Mouse (Mus musculus) left cerebral cortex, postnatal 25 days (tissue): ENCODE data around the gene 1190005I06Rik. TPM values are rescaled to one million over a fixed set of nuclear protein-coding genes. Genes with fewer than 3 reads are reported as not detected.

Experiments used
- DNase-seq, 2 experiments: peaks; one replicate each; pipeline ENCODE4 v3.0.0; 2022; ENCODE audit warnings: low spot score in 2 of 2, mixed read lengths in 1 of 2
- intact Hi-C: fragments of 180-260 bp; cut with DNase I; formaldehyde crosslinking; loops from one replicate; pipeline ENCODE4 v1.15.1; 2025
- total RNA-seq, 2 experiments: library from RNA; stranded (reverse); gene quantifications; 2 replicates each; pipeline ENCODE4 v1.2.3; 2021

1190005I06Rik gene
- total RNA-seq, 2 experiments from 2014 or later = 8.6 TPM

DNA sequence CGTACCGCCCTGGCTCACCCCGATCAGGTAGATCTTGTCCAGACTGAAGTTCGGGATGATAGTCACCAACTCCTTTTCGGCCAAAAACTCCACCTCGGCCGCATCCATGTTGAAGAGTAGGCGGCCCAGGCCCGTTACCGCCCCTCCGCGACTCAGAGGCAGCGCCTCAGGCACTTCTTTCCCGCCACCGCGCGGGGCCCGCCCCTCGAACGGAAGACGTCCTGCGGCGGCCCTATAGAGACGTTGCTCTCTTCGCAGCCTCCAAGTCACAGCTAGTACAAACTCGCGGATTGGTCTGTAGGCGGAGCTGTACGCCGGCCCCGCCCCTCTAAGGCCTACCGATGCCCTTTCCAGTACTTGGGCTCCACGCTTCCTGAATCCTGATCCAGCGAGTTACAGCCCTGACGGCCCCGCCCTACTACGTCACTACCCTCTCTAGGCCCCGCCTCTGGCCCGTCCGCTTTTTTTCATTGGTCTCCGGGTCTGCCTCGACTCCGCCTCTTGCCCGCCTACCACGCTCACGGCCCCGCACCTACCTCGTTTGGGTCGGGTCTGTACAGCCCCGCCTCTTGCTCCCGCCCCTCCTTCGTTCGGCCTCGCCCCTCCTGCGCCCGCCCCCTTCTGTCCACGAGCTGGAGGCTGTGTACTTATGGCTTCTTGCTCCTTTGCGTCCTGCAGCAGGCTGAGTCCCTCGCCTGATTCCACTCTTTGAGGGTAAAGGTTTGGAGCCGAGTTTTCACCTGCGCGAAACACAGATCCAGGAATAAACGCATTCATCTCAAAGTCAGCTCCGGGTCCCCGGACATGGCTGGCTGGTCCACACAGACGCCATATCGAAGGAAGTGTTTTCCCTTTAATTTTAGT is 58.3 kb downstream of the 1190005I06Rik start, which contains the start of gene Gins2:
TSS of gene Gins2 (minus strand) at position 397 of the 864 bp plus-strand sequence.
- DNase-seq = peak; percentile 99 to 100
- intact Hi-C loops = no loop called here

GRCm38 (mm10) chr8:120585521-120585920 is 61.9 kb downstream of the 1190005I06Rik start:
- DNase-seq = no peak

DNA sequence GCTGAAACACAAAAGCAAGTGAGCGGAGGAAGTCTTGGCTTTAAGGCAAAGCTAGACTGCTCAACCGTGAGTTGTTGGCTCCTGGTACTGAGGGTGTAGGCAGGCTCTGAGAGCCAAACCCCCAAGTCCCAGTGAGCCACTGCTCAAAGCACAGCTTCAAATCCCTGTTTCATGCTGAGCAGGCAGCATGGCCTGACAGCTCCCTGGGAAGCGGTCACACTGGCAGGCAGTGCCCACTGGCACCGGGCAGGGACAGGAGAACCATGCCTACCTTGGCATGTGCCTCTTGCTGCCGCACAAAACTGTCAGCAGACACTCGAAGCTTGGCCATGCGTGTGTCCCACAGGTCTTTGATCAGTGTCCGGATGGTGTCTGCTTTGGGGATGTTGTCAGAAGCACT is 65.6 kb downstream of the 1190005I06Rik start:
- DNase-seq = no peak
- intact Hi-C loops = no loop called here

More at GRCm38 (mm10) chr8:120585521-120585920, 61.9 kb downstream of the 1190005I06Rik start:
- intact Hi-C loops = no loop called here

GRCm38 (mm10) chr8:120581329-120581728 is 66.1 kb downstream of the 1190005I06Rik start:
- intact Hi-C loops = no loop called here
- DNase-seq = no peak

- DNase-seq = no peak
- intact Hi-C loops = no loop called here
Measured at GRCm38 (mm10) chr8:120580336-120581000, 67.0 kb downstream of the 1190005I06Rik start.

DNA sequence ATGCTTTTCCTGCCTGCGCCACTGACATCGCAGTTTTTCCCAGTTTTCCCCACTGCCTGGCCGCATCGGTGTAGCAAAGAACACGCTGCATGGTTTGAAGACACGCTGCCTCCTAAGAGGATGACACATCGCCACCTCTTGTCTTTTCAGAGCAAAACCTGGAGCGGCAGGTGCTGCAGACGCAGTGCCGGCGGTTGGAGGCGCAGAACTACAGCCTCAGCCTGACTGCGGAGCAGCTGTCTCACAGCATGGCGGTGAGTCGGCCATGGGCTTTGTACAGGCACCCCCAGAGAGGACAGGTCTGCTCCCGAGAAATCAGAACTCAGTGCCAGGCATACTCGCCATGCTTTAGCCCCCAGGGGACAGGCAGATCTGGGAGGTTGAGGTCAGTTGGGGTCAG is 69.6 kb downstream of the 1190005I06Rik start:
- DNase-seq = no peak
- intact Hi-C loops = no loop called here

- DNase-seq = no peak
- intact Hi-C loops = no loop called here
Measured at GRCm38 (mm10) chr8:120575801-120576200, 71.6 kb downstream of the 1190005I06Rik start.

- no peak for DNase-seq
- intact Hi-C loops = no loop called here
Measured at GRCm38 (mm10) chr8:120574941-120575340, 72.5 kb downstream of the 1190005I06Rik start.

GRCm38 (mm10) chr8:120573866-120574265 is 73.6 kb downstream of the 1190005I06Rik start:
- no peak for DNase-seq
- intact Hi-C loops = no loop called here

DNA sequence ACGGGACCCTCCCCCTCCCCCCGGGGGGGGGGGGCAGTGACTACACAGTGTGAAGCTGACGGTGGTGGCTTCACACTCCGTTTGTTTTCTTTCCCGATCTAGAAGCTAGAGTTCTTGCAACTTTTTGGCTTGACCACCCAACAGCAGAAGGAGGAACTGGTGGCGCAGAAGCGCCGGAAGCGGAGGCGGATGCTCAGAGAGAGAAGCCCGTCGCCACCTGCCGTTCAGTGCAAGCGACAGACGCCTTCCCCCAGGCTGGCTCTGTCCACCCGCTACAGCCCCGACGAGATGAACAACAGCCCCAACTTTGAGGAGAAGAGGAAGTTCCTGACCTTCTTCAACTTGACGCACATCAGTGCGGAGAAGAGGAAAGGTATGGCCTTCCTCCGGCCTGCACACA is 74.9 kb downstream of the 1190005I06Rik start:
- DNase-seq = peak in 1 of 2 experiments; percentile 77
- intact Hi-C loops = no loop called here

GRCm38 (mm10) chr8:120571561-120571960 is 75.9 kb downstream of the 1190005I06Rik start:
- no peak for DNase-seq
- intact Hi-C loops = no loop called here

DNA sequence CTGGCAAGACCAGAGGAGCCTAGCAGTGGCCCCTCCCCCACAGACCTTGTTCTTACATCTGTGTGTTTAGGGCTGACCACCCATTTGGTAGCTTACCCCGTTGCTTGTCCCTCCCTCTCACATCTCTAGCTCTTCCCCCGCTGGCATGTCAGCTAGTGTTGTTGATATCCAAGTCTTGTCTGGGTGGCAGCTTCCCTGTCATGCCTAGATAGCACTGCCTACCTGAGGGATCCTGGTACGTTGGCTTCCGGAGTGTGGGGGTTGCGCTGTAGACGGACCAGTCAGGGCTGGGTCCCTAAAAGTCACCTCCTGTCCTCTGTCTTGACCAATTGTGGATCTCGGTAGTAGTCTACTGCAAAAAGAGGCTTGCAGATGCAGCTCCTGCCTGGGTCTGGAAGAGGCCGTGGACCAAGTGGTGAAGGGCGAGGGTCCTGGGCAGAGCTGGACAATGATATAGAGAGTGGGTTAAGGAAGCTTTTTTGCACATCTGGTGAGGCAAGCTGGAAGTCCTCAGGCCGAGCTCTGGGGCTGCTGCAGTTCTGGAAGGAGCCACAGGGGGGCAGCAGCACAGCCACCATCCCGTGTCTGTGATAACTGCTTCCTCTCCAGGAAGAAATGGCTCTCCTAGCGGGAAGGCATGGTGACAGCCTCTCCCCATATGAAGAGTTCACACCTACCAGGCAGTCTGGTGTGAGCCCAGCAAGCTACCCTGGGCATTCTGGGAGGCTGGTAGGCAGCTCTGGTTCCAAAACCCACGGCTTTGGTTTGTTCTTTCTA is 77.3 kb downstream of the 1190005I06Rik start:
- intact Hi-C loops = no loop called here

DNA sequence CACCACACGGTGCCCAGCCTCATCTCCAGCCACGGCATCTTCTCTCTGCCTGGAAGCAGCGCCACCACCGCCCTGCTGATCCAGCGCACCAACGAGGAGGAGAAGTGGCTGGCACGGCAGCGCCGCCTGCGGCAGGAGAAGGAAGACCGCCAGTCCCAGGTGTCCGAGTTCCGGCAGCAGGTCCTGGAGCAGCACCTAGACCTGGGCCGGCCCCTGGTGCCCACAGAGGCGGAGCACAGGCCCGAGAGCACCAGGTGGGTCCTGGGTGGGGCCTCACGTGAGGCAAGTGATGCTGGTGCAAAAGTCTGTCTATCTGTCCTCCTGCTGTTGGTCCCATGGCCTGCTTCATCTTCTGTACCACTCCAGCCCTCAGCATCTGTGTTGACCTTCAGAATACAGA is 78.3 kb downstream of the 1190005I06Rik start:
- intact Hi-C loops = no loop called here

More for the DNA sequence above, 77.3 kb downstream of the 1190005I06Rik start:
- peak; percentile 75 to 86 for DNase-seq

DNA sequence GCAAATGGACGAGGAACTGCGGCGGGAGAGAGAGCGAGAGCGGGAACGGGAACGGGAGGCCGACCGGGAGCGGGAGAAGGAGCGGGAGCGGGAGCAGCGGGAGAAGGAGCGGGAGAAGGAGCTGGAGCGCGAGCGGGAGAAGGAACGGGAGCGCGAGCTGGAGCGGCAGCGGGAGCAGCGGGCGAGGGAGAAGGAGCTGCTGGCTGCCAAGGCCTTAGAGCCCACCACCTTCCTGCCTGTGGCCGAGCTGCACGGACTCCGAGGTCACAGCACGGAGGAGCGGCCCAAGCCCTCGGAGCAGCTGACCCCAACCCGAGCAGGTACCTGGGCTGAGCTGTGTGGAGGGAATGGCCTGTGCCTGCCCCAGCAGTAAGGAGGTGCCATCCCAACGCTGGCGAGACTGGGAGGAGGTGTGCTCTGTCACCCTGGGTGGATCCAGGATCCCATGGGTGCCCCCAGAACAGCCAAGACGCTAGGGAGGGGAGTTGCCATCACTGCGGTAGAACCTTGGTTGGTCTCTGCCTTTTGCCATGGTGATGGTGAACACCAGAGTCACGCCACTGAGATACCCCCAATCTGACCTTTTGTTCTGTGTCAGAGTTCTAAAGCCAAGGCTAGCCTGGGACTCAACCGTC is 79.2 kb downstream of the 1190005I06Rik start:
- DNase-seq = no peak
- intact Hi-C loops = no loop called here

More for the DNA sequence above, 78.3 kb downstream of the 1190005I06Rik start:
- no peak for DNase-seq

DNA sequence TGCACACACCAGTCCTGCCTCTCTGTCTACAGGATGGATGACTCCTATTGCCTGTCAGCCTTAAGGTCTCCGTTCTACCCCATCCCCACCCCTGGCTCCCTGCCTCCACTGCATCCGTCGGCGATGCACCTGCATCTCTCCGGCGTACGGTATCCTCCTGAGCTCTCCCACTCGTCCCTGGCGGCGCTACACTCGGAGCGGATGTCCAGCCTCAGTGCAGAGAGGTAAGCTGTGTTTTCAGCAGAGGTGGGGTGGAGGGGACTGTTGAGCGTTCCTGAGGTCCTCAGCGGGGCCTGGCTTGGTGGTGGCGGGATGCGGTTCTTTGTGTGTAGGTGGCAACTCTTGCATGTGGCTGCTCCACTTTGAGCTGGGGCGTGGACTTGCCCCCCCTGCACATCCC is 79.7 kb downstream of the 1190005I06Rik start:
- intact Hi-C loops = no loop called here
- DNase-seq = no peak

- intact Hi-C loops = no loop called here
- DNase-seq = no peak
Measured at GRCm38 (mm10) chr8:120566681-120567080, 80.8 kb downstream of the 1190005I06Rik start.

DNA sequence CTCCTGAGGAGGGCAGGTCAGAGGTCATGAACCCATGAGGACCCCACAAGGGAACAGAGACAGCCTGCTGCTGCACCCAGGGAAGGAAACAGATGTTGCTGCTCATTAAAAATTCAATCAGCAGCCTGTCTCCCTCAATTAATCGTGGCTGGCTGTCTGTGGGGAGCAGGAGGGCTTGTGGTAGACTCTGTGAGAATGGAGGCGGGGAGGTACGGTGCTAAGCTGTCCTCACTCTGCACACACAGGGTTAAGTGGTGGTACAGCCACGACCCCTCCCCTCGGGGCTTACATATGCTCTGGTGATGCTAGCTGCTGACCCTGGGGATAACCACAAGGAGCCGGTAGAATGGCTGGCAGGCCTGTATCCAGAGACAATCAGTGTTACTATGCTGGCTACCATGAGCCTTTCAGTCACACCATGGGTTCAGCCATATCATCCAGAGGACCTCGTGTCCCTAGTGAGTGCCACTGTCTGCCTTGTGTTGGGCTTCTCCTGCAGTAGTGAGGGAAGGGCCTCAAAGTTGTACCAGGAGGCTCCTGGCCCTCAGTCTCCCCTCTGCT is 82.2 kb downstream of the 1190005I06Rik start:
- no peak for DNase-seq
- intact Hi-C loops = no loop called here

GRCm38 (mm10) chr8:120563851-120564837 is 83.3 kb downstream of the 1190005I06Rik start:
- intact Hi-C loops = no loop called here
- DNase-seq = peak; percentile 64 to 75
